Mouse (Mus musculus) inflammation-experienced regulatory T-cells, adult 16 weeks (primary cell): Measurements from ENCODE around the gene Prg4. TPM values are rescaled to one million over a fixed set of nuclear protein-coding genes. Genes with fewer than 3 reads are reported as not detected.

Experiments used
- polyA plus RNA-seq: library from polyadenylated mRNA; unstranded; fragments of 100-300 nt; shearing (Covaris generic); gene quantifications from one replicate; pipeline ENCODE4 v1.2.1, GENCODE M21; 2017

Gene Prg4
- 35.4 TPM for polyA plus RNA-seq

GRCm38 (mm10) chr1:150466132-150466531 is at the start of gene Prg4:
Gene Prg4 (minus strand): TSS chr1:150466165.

Other genes starting within 250 kb of the Prg4 start
- gene Pdc, start 146.7 kb downstream of the Prg4 start, polyA plus RNA-seq = not detected
- gene Tpr, start 73.3 kb downstream of the Prg4 start, polyA plus RNA-seq = 179 TPM
- gene Odr4, start 73.1 kb downstream of the Prg4 start, polyA plus RNA-seq = 35.9 TPM